Mouse (Mus musculus): Measurements from ENCODE around the gene Mylpf.

- TF ChIP-seq TAL1 (conservative IDR thresholded peaks at IDR 0.05; ENCODE audit: low read depth, low read length) (no peak), CTCF (IDR thresholded peaks at IDR 0.05; ENCODE audit: low read depth, low read length) (no peak), GATA1 (IDR thresholded peaks at IDR 0.05; ENCODE audit: borderline replicate concordance, low read length) (no peak)
Measured at GRCm38 (mm10) chr7:127206606-127207005, 2.1 kb upstream of the Mylpf start.

Measured in G1E (cell line).